Mouse (Mus musculus): ENCODE measurements around the gene Pga5. TPM values are rescaled to one million over a fixed set of nuclear protein-coding genes. Genes with fewer than 3 reads are reported as not detected.
A peak's percentile ranks its signal among the peaks of the same experiment; 100 is the strongest.

The Pga5 gene
- polyA plus RNA-seq, 1 experiment = not detected

DNA sequence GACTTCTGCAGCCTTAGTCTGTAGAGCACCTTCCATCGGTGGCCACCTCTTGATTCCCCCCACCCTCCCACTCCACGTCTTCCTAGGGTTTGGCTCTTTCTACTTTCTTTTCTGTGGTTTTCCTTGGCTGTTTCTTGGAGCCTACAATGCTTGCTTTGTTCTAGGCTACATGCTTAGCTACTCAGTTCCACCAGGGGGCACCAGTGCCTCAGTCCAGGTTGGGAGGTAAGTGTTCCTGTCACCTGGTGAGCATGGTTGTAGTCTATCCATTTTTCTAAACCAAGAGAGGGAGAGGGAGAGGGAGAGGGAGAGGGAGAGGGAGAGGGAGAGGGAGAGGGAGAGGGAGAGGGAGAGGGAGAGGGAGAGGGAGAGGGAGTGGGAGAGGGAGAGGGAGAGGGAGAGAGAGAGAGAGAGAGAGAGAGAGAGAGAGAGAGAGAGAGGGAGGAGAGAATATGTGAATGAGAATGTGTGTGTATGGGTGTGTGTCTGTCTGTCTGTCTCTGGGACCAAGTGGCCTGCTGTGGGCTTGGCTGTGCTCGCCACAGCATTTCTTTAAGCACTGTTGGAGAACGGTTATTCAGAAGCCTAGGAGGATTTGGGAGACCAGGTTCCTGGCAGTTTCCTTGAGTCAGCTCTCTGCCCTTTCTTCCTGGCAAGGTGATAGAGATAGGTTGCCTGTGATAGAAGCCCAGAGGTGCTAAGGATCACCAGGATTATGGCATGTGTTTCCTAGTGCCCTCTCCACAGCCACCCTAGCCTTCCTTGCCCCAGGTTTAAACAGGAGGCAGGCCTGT is 37.0 kb upstream of the Pga5 start:
- H3K4me3 ChIP-seq (replicated peaks) = no peak overlapping the region
- peaks cover 4% of the 10 kb centered on the region for H3K27me3 ChIP-seq (replicated peaks)
- H3K36me3 ChIP-seq (replicated peaks; ENCODE audit: low read length) = peaks cover 48% of the 10 kb centered on the region
- peaks cover 10% of the 10 kb centered on the region for H3K4me1 ChIP-seq
- TF ChIP-seq FLI1 (IDR thresholded peaks at IDR 0.05; ENCODE audit: low read length) (no peak), GATA1 (IDR thresholded peaks at IDR 0.05; ENCODE audit: borderline replicate concordance, low read length) (no peak)
- no peaks in the 10 kb centered on the region for H3K9me3 ChIP-seq

DNA sequence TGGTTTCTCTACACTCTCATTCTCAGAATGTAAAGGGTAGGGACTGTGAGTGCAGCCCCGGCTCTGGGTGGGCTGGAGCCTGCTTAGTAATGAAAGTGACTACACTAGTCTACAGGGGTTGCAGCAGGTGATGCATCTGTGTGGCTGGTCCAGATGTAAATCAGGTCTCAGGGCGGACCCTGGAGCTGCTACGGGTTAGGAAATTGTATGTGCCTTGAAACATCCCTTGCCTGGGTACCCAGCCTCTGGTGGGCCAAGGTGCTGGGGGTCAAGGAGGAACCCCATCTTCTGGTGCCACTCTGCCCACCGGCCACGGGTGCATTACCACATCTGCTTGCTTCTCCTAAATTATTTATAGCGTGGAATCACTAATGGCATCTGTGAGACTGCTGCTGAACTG is 36.3 kb upstream of the Pga5 start:
- Histone ChIP-seq H3K27me3 (replicated peaks) (peaks cover 4% of the 10 kb centered on the region), H3K36me3 (replicated peaks; ENCODE audit: low read length) (peaks cover 55% of the 10 kb centered on the region), H3K4me3 (replicated peaks) (no peak overlapping the region), H3K4me1 (peaks cover 16% of the 10 kb centered on the region), H3K9me3 (no peaks in the 10 kb centered on the region)
- no peak for TF ChIP-seq GATA1 (IDR thresholded peaks at IDR 0.05; ENCODE audit: borderline replicate concordance, low read length)
- TF ChIP-seq FLI1 (IDR thresholded peaks at IDR 0.05; ENCODE audit: low read length) = no peak

DNA sequence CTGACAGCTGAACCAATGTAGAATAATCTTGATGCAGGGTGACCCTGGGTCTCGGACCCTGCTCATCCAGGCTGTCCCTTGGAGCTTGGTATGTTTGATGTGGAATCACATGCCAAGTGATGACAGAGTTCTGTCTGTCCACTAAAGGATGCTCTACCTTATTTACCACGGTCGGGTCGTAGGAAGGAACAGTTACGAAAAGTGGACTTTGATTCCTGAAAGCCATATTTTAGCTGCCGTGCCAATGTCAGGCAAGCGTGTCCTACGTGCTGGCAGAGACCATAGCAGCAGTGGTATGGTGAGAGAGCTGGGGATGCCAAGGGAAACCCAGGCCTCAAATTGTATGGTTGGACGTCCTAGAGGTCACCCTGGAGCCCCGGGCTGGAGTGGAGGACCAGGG is 35.7 kb upstream of the Pga5 start:
- Histone ChIP-seq H3K36me3 (replicated peaks; ENCODE audit: low read length) (peaks cover 62% of the 10 kb centered on the region), H3K4me1 (peaks cover 22% of the 10 kb centered on the region), H3K27me3 (replicated peaks) (peaks cover 4% of the 10 kb centered on the region), H3K4me3 (replicated peaks) (no peak overlapping the region), H3K9me3 (no peaks in the 10 kb centered on the region)
- TF ChIP-seq GATA1 (IDR thresholded peaks at IDR 0.05; ENCODE audit: borderline replicate concordance, low read length) (no peak), FLI1 (IDR thresholded peaks at IDR 0.05; ENCODE audit: low read length) (no peak)

DNA sequence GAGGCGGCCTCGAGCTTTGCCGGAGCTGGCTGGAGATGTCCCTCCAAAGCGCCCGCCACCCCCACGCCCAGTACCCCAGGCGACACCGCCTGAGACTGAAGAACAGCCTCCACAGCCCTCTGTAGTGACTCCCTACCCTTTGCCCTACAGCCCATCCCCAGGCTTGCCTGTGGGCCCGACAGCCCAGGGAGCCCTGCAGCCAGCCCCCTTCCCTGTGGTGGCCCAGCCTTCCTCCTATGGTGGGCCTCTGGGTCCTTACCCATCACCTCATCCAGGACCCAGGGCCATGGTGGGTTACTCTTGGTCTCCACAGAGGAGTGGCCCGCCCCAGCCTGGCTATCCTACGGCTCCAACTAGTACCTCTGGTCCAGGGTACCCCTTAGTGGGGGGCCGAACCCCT is 34.8 kb upstream of the Pga5 start:
- peaks cover 71% of the 10 kb centered on the region for H3K36me3 ChIP-seq (replicated peaks; ENCODE audit: low read length)
- no peaks in the 10 kb centered on the region for H3K9me3 ChIP-seq
- no peaks in the 10 kb centered on the region for H3K27me3 ChIP-seq (replicated peaks)
- TF ChIP-seq GATA1 (IDR thresholded peaks at IDR 0.05; ENCODE audit: borderline replicate concordance, low read length) = no peak
- no peak for TF ChIP-seq FLI1 (IDR thresholded peaks at IDR 0.05; ENCODE audit: low read length)
- H3K4me3 ChIP-seq (replicated peaks) = no peak overlapping the region
- H3K4me1 ChIP-seq = peaks cover 27% of the 10 kb centered on the region

DNA sequence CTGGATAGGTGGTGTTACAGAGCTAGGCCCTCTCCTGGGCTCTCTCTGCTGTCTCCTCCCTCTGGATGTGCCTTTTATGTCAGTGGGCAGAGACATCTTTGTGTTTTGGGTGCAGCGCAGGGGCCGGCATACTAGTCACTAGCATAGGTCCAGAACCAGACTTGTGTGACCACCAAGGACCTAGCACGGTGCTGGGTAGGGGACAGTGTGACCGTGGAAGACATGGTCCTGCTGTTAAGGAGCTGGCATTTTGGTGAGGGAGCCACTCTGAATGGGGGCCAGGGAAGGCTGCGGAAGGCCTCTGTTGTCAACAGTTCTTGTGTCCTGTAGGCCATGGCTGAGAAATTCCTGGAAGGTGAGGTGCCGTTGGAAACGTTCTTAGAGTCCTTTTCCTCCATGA is 34.3 kb upstream of the Pga5 start:
- Histone ChIP-seq H3K27me3 (replicated peaks) (no peaks in the 10 kb centered on the region), H3K9me3 (no peaks in the 10 kb centered on the region), H3K4me1 (peaks cover 32% of the 10 kb centered on the region), H3K4me3 (replicated peaks) (peak overlapping the region; percentile 9), H3K36me3 (replicated peaks; ENCODE audit: low read length) (peaks cover 75% of the 10 kb centered on the region)
- TF ChIP-seq FLI1 (IDR thresholded peaks at IDR 0.05; ENCODE audit: low read length) = no peak
- no peak for TF ChIP-seq GATA1 (IDR thresholded peaks at IDR 0.05; ENCODE audit: borderline replicate concordance, low read length)

DNA sequence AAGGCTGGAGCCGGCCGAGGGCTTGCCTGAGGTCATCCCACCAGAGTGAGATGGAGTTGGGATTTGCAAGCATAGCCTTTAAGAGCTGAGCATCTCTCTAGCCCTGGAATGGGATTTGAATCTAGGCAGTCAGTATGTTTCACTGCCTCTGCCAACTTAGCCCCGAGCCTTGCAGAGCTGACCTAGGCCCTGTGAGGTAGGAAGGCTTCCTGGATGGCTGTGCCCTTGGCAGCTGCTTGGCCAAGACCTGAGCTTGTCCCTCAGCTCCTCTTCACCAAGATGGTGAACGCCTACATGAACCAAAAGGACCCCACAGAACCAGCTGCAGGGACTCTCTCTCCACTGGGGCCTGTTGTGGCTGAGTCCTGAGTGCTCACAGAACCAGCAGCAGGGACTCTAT is 32.9 kb upstream of the Pga5 start:
- Histone ChIP-seq H3K36me3 (replicated peaks; ENCODE audit: low read length) (peaks cover 89% of the 10 kb centered on the region), H3K9me3 (no peaks in the 10 kb centered on the region), H3K4me3 (replicated peaks) (no peak overlapping the region), H3K27me3 (replicated peaks) (no peaks in the 10 kb centered on the region), H3K4me1 (peaks cover 46% of the 10 kb centered on the region)
- TF ChIP-seq FLI1 (IDR thresholded peaks at IDR 0.05; ENCODE audit: low read length) (no peak), GATA1 (IDR thresholded peaks at IDR 0.05; ENCODE audit: borderline replicate concordance, low read length) (no peak)

DNA sequence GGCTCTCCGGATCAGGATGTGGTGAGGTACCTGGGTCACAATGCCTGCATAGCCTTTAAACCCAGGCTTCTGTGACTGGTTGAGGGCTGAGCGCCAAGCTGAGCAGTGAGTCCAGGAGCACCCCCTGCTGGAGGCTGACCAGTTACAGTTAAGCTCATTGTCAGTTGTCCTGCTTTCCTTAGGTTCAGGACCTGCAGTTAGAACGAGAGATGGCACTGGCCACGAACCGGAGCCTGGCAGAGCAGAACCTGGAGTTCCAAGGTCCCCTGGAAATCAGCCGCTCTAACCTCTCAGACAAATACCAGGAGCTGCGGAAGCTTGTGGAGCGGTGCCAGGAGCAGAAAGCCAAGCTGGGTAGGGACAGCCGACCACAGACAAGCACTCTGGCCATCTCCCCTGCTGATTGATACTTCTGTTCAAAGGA is 32.2 kb upstream of the Pga5 start:
- peaks cover 53% of the 10 kb centered on the region for H3K4me1 ChIP-seq
- no peak for TF ChIP-seq GATA1 (IDR thresholded peaks at IDR 0.05; ENCODE audit: borderline replicate concordance, low read length)
- no peak for TF ChIP-seq FLI1 (IDR thresholded peaks at IDR 0.05; ENCODE audit: low read length)
- peaks cover 91% of the 10 kb centered on the region for H3K36me3 ChIP-seq (replicated peaks; ENCODE audit: low read length)
- no peaks in the 10 kb centered on the region for H3K9me3 ChIP-seq
- no peaks in the 10 kb centered on the region for H3K27me3 ChIP-seq (replicated peaks)
- no peak overlapping the region for H3K4me3 ChIP-seq (replicated peaks)

DNA sequence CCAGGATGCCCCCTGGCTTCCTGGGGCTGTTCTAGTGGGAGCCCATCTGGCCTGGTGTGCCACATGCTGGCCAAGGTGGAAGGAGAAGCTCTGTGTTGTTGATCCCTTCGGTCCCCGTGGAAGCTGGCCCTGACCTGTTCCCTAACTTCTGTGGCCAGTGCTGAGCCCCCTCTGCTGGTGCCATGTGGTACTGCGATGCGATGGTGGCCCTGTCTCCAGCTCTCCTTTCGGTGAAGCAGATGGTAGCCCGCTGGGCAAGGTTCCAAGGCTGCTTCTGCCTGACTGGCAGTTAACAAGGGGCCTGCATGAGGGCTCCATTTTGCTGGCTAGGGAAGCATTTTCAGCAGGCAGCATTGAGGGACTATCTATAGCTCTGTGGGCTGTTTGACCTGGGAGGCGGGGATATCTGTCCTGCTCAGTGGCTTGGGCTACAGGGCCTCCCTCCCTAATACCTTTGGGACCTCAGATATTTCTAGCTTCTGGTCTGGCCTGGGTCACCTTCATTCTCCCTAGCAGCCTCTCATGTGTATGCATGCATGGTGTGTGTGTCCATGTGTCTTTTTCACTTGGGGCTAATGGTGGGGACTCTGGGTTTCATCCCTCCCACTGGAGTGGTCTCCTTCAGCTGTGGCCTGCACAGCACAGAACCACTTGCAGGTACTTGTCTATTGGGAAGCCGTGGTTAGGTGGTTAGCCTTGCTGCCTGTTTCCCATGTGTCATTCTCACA is 31.7 kb upstream of the Pga5 start:
- H3K9me3 ChIP-seq = no peaks in the 10 kb centered on the region
- peak overlapping the region; percentile 44 for H3K4me3 ChIP-seq (replicated peaks)
- TF ChIP-seq GATA1 (IDR thresholded peaks at IDR 0.05; ENCODE audit: borderline replicate concordance, low read length) (no peak), FLI1 (IDR thresholded peaks at IDR 0.05; ENCODE audit: low read length) (no peak)
- no peaks in the 10 kb centered on the region for H3K27me3 ChIP-seq (replicated peaks)
- H3K4me1 ChIP-seq = peaks cover 58% of the 10 kb centered on the region
- peaks cover 95% of the 10 kb centered on the region for H3K36me3 ChIP-seq (replicated peaks; ENCODE audit: low read length)

DNA sequence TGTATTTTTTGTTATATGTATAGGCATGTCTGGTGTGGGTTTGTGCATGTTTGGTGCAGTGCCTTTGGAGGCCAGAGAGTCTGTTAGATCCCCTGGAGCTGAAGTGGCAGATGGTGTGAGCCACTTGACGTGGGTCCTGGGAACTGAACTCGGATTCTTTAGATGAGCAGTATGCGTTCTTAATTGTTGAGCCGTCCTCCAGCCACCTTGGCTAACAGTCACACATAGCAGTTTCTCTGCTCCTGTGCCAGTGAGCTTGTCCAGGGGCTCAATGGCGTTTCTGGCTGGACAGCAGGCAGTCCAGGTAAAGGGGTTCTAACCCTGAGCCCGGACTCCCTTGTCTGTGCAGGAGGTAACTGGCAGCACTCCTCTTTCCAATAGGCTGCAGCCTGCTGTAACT is 31.0 kb upstream of the Pga5 start:
- no peaks in the 10 kb centered on the region for H3K9me3 ChIP-seq
- peaks cover 65% of the 10 kb centered on the region for H3K4me1 ChIP-seq
- peaks cover 92% of the 10 kb centered on the region for H3K36me3 ChIP-seq (replicated peaks; ENCODE audit: low read length)
- peak overlapping the region; percentile 44 for H3K4me3 ChIP-seq (replicated peaks)
- no peaks in the 10 kb centered on the region for H3K27me3 ChIP-seq (replicated peaks)
- TF ChIP-seq FLI1 (IDR thresholded peaks at IDR 0.05; ENCODE audit: low read length) (no peak), GATA1 (IDR thresholded peaks at IDR 0.05; ENCODE audit: borderline replicate concordance, low read length) (no peak)

DNA sequence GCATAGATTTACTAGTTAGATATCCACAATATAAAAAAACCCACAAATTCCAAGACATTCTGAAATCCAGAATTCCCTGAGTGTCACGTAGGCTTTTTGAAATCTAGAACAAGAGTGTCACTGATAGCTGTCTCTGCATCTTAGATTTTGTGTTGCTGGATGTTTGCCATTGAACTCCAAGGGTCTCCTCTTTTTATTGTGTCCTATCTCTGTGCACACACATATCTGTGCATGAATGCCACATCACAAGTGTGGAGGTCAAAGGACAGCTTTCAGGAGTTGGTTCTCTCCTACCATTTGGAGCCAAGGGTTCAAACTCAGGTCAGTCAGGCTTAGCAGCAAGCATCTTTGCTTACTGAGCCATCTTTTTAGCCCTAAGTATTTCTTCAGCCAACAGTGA is 30.0 kb upstream of the Pga5 start:
- H3K4me1 ChIP-seq = peaks cover 75% of the 10 kb centered on the region
- H3K9me3 ChIP-seq = no peaks in the 10 kb centered on the region
- no peaks in the 10 kb centered on the region for H3K27me3 ChIP-seq (replicated peaks)
- no peak overlapping the region for H3K4me3 ChIP-seq (replicated peaks)
- TF ChIP-seq FLI1 (IDR thresholded peaks at IDR 0.05; ENCODE audit: low read length) (no peak), GATA1 (IDR thresholded peaks at IDR 0.05; ENCODE audit: borderline replicate concordance, low read length) (no peak)
- peaks cover 92% of the 10 kb centered on the region for H3K36me3 ChIP-seq (replicated peaks; ENCODE audit: low read length)
